Mouse (Mus musculus) spleen, postnatal 10 days (tissue): Measurements from ENCODE around the gene Vwa2.

Source experiments
- DNase-seq, 2 experiments: peaks; one replicate each; pipeline ENCODE4 v3.0.0; 2021 to 2022; ENCODE audit warnings: low spot score in 2 of 2

The Vwa2 gene

DNA sequence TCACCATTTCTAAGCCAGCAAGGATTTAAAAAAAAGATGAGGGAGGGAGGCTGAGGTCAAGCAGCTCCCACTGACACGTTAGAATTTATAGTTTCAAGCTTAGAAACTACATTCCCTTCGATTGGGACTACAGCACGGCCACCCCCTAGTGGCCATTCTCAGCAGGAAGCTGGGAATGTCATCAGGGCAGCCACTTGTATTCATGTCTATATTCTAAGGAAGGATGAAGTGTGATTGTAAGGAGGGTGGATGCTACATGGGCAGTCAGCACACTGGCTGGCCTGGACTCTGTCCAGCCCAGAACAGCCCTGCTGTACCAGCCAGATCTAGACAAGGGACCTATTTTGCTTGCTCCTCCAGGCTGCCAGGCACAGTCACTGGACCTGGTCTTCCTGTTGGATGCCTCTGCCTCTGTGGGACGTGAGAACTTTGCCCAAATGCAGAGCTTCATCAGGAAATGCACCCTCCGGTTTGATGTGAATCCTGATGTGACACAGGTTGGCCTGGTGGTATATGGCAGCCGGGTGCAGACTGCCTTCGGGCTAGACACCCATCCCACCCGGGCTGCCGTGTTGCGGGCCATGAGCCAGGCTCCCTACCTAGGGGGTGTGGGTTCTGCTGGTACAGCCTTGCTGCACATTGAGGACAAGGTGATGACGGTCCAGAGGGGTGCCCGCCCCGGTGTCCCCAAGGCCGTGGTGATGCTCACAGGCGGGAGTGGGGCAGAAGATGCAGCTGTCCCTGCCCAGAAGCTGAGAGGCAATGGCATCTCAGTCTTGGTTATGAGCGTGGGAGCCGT lies 34.6 kb downstream of the Vwa2 start:
- DNase-seq, result peak in 1 of 2 experiments; percentile 39

DNA sequence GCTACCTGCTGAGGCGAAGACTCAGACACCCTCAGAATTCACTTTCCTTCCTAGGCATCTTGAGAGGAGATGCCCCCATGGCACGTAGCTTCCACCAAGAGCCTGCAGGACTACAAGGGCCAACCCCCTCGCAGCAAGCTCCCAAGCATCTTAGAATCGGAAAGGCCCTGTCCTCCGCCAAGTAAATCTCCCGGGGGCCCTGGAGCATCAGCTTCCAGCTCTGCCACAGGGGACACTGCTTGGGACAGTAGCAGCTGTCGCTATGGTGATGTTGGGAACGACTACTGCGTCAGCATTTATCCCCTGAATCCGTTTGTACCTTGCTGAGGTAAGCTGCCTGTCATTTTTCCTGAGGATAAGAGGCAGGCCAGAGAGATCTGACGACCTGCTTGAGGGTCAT lies 36.5 kb downstream of the Vwa2 start:
- DNase-seq, result no peak

DNA sequence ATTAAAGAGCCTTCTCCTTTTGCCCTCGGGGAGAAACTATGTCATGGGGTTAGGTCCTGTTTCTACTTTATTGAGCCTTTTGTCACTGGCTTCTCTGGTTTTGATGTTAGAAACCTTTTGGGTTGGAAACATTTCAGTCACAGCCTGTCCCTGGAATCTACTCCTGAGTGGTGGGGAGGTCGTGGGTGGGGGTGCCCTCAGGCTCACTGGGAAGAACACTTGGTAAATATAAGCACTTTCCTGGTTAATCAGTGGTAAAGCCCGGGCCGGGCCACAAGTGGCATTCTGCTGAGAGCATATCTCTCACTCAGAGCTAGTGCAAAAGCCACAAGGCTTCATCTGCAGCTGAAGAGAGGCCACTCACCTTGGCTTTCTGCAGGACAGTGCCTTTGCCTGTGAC lies 39.7 kb downstream of the Vwa2 start:
- no peak for DNase-seq

DNA sequence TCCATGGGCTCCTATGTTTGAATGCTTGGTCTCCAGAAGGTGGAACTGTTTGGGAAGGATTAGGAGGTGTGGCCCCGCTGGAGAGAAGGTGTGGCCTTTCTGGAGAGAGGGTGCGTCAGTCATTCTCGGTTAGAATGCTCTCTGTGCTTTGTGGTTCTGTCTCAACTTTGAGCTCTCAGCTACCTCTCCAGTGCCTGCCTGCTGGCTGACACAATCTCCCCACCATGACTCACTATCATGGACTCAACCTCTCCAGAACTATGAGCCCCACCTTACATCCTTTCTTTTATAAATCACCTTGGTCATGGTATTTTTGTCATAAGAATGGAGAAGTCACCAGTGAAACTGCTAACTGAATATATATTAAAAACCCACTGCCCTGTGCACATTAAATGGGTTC lies 40.6 kb downstream of the Vwa2 start:
- DNase-seq, result no peak

DNA sequence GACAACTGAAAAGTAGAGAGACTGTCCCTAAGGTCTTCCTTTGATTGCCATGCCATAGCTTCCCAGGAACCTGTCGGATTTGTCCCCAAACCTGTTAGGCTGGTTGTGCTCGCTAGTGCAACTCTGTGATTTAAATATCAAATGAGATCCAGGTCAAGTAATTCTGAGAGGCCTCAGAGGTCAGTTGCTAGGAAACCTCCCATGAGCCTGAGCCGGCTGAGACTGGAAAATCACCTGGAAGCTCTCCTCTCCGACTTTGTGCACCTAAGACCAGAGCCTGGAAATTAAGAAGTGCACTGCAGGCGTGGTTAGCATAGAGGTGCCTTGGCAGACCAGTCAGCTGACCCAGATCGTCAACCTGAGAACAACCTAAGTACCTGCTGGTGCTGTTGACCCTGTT lies 41.0 kb downstream of the Vwa2 start:
- no peak for DNase-seq

DNA sequence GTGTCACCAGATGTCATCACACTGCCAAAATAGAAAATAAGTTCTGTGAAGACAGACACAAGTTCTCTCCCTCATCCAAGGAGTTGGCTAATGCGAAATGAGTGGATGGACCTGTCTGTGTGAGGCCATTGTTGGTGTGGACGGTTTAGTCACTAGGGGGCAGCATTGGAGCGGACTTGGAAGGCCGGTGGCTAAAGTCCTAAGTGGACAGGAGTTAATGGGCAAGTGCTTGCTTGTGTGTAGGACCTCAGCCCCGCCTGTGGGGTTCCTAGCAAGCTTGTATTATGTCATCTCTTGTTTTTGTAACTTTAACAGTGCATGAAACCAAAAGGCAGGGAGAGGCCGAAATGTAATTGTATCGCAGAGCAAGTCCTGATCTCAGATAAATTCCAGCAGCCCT lies 45.6 kb downstream of the Vwa2 start:
- peak; percentile 38 to 74 for DNase-seq

DNA sequence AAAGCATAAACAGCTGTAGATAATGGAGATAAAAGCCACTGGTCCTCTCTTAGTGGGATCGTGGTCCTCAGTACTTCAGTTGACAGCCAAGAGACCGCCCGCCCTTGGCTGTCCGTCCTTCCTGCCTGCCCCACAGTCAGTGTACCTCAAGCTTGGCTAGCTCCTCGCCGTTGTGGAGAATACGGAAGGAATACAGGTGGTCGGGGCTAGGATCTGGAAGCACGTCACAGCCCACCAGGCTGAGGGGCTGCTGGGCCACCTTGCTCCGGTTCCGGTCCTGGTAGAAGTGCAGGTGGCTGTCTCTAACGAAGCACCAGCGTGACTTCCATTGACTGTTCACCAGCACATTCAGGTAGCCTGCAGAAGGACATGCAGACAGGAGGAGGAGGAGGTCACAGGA lies 46.2 kb downstream of the Vwa2 start:
- DNase-seq, result no peak

DNA sequence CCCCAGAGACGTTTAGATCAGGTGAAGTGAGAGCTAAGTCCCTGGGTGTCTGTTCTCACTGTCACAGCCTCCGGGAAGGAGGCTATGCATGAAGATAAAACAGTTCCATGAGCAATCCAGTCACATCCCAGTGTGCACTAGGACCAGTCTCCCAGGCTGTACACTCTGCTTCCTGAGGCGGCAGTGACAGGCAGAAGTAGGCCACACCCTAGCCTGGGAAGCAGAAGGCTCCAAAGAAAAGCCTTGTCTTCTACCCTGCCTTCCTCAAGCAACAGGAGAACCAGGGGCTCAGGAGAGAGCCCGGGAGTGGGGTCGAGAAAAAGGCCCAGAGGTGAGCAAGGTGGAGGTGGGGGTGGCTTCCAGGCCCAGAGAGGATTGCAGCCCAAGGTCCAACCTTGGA lies 47.7 kb downstream of the Vwa2 start:
- DNase-seq, result no peak

DNA sequence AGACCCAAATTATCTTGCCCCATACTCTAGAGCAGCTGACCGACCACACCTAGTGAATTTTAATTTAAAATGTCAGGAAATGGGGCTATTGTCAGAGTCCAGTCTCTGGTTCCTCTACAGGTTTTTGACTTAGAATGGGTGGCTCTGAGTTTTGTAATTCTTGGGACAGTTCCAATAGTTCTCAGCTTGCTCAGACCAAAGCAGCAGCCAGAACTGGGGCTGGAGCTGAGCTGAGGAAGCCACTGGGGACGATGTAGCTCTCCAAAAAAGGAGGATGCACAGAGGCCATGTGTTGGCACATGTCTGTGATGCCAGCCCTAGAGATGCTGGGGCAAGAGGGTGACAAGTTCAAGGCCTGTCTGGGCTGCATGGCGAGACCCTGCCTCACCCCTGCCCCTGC lies 55.3 kb downstream of the Vwa2 start:
- no peak for DNase-seq

DNA sequence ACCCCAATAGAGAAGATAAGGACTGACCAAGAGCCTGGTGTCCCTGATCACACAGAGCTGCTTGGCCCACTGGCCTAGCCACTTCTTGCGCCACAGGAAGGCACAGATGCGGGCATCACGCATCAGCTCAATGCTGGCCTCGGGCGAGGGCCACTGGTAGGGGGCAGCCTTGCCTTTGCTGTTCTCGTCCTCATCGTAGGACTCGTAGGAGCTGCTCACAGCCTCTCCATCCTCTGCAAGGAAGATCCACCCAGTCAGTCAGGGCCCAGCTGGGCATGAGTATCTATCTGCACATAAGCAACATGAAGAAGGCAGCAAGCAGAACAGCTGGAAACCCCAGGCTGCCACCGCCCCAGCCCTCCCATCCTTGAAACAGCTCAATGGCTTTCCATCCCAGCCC lies 56.0 kb downstream of the Vwa2 start:
- DNase-seq, result no peak

DNA sequence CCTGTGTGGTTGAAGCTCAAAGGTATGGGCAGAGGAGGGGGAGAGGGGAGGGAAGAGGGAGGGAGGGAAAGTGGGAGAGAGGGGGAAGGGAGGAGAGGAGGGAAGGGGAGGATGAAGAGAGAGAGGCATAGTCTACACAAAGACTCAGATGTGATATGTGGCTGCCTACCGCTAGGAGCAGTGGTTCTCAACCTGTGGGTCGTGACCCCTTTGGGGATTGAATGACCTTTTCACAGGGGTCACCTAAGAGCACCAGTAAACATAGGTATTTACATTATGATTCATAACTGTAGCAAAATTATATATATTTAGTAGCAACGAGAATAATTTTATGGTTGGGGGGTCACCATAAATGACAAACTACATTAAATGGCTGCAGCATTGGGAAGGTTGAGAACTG lies 59.8 kb downstream of the Vwa2 start:
- no peak for DNase-seq

DNA sequence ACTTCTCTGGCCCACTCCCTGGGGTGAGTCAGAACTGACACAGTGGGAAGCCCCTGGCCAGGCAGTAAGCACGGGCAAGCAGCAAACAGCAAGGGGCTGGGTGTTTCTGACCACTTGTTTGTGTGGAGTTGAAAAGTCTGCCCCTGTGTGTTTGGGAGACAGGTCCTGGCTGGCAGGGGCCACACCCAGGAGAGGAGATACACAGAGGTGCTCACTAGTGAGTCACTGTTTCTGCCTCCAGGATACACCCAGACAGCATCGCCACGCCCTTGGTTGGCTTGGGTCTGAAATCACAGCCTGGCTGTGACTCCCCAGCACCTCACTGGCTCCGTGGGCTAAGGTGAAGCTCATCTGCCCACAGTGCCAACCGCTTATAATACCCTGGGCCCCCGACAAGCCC lies 61.1 kb downstream of the Vwa2 start:
- DNase-seq, result no peak

DNA sequence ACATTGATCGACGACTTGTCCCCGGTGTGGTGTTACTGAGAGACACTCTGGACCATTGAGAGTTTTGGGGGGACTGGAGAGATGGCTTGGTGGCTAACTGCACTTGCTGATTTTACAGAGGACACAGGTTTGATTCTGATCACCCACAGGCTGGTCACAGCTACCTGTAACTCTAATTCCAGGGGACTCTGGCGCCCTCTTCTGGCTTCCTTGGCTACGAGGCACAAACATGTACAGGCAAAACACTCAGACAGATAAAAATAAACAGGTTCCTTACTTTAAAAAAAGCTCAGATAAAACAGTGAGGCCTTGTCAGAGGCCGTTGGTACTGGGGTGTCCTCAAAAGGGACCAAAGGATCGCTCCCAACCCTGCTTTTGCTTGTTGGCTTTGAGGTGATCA lies 61.7 kb downstream of the Vwa2 start:
- DNase-seq, result no peak

DNA sequence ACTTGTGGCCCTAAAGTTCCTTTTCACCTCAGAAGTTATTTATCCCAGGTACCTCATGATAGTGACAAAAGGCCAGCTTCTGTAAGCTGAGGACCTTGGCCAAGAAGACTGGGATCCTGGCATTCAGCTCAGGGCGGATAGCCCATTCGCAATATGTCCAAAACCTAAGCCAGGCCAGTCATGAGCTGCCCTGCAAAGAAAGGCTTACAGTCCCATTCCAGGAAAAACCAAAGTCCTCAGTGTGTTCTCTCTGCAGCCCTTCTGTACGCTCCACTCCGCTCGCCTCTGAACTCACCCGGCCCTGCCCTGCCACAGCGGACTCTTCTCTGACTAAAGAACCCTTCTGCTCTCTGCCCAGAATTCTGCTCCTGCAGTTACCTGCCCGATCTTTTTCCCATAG lies 62.2 kb downstream of the Vwa2 start:
- DNase-seq, result no peak

DNA sequence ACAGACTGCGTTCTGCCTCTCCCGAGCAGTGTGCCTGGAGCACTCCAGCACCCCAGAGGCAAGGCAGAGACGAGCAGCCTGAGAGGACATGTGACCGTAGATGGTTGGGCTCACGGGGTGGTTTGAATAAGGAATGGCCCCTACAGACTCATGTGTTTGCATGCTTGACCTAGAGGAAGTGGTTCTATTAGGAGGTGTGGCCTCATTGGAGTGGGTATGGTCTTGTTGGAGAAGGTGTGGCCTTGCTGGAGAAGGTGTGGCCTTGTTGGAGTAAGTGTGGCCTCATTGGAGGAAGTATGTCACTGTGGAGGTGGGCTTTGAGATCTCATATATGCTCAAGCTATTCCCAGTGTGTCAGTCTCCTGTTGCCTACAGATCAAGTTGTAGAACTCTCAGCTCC lies 63.9 kb downstream of the Vwa2 start:
- no peak for DNase-seq

DNA sequence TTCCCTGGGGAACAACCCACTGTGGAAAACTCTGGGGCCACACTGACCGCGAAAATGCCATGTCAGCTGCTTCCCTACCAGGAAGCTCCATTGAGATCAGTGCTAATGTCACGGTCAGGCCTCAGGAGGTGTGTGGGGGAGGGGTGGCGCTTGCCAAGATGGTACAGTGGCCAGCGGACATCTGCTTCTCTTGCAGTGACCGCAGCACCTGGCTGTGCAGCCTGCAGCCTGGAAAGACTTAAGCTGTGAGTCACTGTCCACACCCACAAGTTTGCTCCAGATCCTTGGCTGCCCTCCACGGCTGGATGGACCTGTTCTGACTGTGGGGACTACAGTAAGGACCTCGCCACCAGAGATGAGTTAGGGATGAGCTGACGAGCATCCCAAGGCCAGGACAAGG lies 65.8 kb downstream of the Vwa2 start:
- DNase-seq, result no peak

DNA sequence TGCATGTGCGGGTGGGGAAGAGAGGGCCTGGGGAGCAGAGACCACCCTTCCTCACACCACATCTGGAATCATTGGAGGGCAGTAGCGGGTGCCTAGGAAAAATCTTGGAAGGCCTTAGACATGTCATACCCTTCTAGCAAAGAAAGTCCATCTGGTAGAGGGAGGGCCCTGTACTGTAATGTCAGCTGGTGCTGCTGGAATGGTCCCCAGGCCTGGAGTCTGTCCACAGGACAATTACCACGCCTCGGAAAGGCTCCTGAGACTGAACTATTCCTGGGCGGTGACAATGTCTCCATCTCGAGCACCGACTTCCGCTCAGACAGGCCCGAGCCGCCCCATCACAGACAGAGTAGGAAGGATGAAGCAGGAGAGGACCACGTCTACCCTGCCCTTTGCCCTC lies 66.5 kb downstream of the Vwa2 start:
- DNase-seq, result no peak

DNA sequence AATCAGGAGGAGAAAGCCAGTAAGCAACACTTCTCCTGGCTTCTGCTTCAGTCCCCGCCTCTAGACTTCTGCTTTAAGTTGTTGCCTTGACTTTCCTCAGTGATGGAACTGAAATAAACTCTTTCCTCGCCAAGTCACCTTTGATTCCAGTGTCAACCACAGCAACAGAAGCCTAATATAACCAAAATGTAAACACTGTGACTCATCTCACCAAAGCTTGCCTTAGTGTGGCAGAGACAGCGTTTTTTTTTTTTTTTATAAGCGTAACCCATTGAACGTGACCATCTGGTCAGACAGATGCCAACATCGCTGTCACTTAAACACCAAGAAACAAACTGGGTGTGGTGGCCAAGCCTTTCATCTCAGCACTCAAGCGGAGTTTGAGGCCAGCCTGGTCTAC lies 68.2 kb downstream of the Vwa2 start:
- no peak for DNase-seq

DNA sequence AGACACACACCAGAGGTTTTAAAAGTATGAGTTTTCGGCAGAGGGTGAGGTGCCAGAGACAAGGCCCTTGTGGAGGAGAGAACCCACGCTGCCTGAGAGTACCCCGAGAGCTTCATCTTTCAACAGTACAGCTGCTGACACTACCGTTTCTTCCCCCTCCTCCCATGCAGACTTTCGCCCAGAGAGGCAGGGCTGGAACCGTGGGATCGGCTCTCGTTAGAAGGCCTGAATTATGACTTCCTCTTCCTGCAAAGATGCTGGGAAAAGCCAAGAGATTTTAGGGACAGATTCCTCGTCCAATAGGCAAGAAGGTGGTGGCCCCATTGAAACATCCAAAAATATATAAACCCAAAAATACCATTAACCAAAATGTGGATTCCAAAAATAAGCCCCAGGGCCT lies 70.2 kb downstream of the Vwa2 start:
- no peak for DNase-seq

DNA sequence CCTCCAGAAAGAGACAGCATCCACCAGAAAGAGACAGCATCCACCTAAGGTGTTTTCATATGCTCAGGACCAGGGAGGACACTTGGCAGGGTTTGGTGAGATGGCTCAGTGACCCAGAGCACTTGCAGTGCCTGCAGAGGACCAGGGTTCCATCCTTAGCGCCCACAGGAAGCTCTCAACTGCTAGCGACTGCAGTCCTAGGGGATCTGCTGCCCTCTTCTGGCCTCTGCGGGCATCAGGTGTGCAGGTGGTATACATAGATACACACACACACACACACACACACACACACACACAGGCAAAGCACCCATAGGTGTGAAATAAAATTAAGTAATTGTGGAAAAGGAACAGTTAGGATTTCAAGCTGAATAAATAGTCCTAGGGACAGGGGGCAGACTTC lies 70.8 kb downstream of the Vwa2 start:
- no peak for DNase-seq

DNA sequence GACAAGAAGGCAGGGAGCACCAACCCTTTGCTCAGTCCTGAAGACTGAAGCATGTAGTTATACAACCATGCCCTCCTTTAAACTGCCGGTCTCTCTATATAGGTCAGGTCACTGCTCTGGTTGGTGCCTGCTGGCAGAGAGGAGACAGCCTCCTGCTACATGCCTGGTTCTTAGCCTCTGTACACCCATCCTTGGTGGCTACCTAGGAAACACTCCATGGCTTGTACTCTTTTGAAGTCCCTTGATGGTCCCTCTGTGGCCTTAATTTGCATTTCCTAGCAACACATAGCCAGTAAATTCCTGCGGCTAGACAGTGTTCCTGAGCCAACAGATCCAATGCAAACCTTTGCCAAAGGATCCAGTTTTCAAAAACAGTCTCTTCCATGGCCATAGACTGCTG lies 71.6 kb downstream of the Vwa2 start:
- no peak for DNase-seq

DNA sequence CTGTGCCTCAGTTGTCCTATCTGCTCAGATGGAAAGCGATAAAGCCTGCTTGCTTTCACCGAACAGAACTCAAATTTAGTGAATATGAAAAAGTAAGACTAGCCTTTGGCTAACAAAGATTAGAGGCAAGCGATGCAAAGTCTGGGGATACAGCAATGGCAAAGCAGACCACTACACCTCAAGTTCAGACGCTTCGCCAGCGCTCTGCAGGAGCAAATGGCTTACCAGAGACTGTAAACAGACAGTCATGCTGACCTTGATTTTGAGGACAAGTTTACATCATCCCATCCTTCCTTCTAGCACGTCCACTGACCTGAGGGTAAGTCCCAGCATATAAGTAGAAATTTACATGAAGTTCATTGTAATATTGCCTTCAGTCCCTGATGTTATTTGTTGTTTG lies 72.2 kb downstream of the Vwa2 start:
- DNase-seq, result no peak

DNA sequence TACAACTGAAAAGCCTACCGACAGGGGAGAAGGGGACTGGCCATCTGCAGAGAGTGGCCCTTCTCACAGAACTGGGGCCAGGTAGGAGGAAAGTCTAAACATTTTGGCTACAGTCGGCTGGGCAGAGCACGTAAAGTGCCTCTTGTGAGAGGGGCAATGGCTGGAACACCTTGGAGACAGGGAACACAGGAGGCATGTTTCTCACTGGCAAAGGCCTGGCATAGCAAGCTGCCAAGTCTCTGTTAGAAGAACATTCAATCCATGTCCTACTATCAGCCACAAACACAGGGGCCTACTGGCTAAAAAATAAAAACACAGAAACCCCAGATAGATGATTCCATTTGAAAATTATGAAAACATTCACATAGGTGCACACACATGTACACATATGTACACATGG lies 72.7 kb downstream of the Vwa2 start:
- DNase-seq, result no peak

DNA sequence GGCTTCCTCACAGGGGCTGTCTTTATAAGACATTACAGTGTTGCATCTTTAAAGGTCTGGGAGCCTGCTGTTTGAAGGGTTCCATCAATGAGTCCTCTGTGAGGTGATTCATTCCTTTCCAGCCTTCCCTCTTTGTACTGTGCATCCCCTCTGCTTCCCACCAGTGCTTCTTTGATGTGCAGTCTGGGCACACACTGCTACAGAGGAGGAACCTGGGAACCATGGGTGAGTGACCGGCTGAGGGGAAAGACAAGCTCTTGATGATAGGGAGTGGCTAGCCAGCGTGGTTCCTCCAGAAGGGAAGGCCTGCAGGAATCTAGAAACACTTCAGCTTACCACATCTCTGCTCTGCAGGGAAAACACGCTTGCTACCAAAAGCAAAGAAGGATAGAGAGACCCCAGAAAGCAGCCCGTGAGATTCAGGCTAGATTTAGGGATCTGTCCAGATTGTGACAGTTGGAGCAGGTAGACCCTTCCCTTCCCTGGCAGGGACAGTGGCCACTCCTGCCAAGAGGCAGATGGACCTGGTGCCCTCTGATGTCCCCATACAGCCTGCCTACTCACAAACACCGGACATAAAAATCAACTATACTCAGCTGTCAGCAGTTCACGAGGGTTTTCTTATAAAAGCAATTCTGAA lies 74.0 kb downstream of the Vwa2 start:
- no peak for DNase-seq
